Mouse (Mus musculus) liver, adult 2 months (tissue): ENCODE data around the gene Slco2a1.

ENCODE experiments used
- CTCF ChIP-seq: fragments of 200-500 bp; IDR thresholded peaks from 2 replicates; pipeline ENCODE4 v1.5.1; 2011; ENCODE audit warnings: low read depth, low read length, control low read depth
- POLR2A ChIP-seq: fragments of 200-500 bp; IDR thresholded peaks from 2 replicates; pipeline ENCODE4 v1.6.1; 2011; ENCODE audit warnings: low read length, control low read depth; ENCODE audit not compliant: insufficient read depth; ENCODE audit errors: extremely low read depth

GRCm38 (mm10) chr9:103007699-103008078 is 19.2 kb downstream of the Slco2a1 start:
- 0 out of 2 replicates have a peak, but pooled peaks have one; percentile 29 for TF ChIP-seq POLR2A
- TF ChIP-seq CTCF = peak; percentile 10; the same call in 1 of the 2 replicates
